Mouse (Mus musculus): ENCODE measurements around the gene Gpr55. TPM values are rescaled to one million over a fixed set of nuclear protein-coding genes. Genes with fewer than 3 reads are reported as not detected.

Gpr55 gene
- polyA plus RNA-seq, 1 experiment = 2.1 TPM

DNA sequence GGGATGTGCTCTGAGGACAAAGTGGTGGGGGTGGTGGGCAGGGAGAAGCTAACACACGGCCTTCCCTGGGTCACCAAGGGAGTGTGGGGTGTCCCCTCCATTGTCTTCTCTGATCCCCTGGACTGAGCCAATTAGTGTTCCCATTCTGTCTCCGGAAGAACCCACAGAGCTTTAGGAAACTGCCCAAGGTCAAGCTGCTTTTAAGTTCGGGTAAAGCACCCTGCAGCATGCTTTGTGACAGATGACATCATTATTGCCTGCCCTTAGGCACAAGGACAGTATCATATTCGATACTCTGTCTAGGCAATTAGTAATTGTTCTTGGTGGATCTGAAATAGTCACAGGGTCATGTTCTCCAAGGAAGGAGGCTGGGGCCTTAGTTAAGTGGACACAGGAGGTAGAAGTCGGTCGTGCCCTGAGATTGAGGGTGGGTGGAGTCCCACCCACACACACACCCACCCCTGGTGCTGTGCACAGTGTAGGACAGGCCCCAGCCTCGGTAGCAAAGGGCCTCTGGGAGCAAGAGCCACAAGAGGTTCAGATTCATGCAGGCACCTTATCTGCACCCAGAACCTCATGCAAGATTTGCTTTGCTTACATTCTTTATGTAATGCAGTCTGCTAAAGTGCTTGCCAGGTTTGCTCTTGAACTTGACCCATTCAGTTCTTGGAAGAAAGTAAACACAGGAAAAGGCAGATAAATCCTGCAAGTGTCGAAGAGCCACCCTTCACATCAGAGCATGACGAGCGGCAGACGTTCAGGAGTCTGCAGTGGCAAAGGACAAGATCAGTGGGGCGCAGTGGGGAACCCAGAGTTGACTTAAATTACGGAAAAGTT lies 51.8 kb downstream of the Gpr55 start:
- H3K4me3 ChIP-seq (ENCODE audit: extremely low read depth, insufficient read depth, insufficient read length) = no peak overlapping the region
- no peak for DNase-seq (ENCODE audit: low read depth in 1 of 2, low spot score in 2 of 2)
- no peak overlapping the region for H3K27ac ChIP-seq (ENCODE audit: insufficient read depth, low read length)
- no peaks in the 10 kb centered on the region for H3K27me3 ChIP-seq (ENCODE audit: control insufficient read depth, insufficient read depth, low read length)
- H3K36me3 ChIP-seq (ENCODE audit: control insufficient read depth, insufficient read depth, low read length) = peaks cover 7% of the 10 kb centered on the region
- H3K4me1 ChIP-seq (ENCODE audit: control insufficient read depth, insufficient read depth, insufficient read length) = no peaks in the 10 kb centered on the region
- WGBS = 81% methylated on average over 13 of the region's 13 CpGs
- TF ChIP-seq CTCF (IDR thresholded peaks at IDR 0.05; ENCODE audit: extremely low read depth, insufficient read depth, insufficient read length, insufficient replicate concordance) = no peak
- no peak for TF ChIP-seq POLR2A (IDR thresholded peaks at IDR 0.05; ENCODE audit: low read depth, low read length)

DNA sequence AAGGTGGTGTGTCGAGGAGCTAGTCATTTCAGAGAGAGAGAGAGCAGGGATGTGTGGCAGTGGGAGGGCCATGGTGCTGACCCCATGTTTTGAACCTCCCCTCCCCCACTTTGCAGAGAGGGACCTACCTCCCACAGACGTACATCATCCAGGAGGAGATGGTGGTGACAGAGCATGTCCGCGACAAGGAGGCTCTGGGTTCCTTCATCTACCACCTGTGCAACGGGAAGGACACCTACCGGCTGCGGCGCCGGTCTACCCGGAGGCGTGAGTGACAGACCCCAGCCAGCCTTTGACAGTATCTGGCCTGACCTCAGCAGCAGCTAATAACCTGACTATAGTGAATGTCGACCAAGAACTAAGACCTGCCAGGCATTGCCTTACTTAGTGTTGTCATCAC lies 53.9 kb downstream of the Gpr55 start:
- 92% methylated on average over 12 of the region's 12 CpGs for WGBS
- Histone ChIP-seq H3K4me1 (ENCODE audit: control insufficient read depth, insufficient read depth, insufficient read length) (no peaks in the 10 kb centered on the region), H3K27ac (ENCODE audit: insufficient read depth, low read length) (no peak overlapping the region), H3K36me3 (ENCODE audit: control insufficient read depth, insufficient read depth, low read length) (peaks cover 8% of the 10 kb centered on the region), H3K27me3 (ENCODE audit: control insufficient read depth, insufficient read depth, low read length) (no peaks in the 10 kb centered on the region), H3K4me3 (ENCODE audit: extremely low read depth, insufficient read depth, insufficient read length) (no peak overlapping the region)
- no peak for DNase-seq (ENCODE audit: low read depth in 1 of 2, low spot score in 2 of 2)
- TF ChIP-seq POLR2A (IDR thresholded peaks at IDR 0.05; ENCODE audit: low read depth, low read length) (no peak), CTCF (IDR thresholded peaks at IDR 0.05; ENCODE audit: extremely low read depth, insufficient read depth, insufficient read length, insufficient replicate concordance) (no peak)

DNA sequence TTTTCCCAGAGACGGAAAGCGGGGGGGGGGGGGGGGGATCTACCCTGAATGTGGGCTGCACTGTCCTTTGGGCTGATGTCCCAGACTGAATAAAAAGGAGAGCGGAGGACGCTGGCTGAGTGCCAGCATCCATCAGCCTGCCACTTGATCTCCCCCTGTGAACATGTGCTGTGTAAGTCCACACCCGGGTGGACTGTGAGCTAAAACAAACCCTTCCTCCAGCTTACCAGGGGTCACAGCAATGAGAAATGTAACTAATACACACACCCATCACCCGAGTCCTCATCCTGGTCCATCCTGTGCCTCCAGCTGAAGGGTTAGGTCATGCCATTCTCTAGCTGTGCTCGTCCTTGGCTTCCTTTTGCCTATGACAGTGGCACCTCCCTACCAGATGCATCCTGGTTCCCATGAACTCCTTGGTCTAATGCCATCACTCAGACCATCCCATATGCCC lies 58.7 kb downstream of the Gpr55 start:
- H3K4me3 ChIP-seq (ENCODE audit: extremely low read depth, insufficient read depth, insufficient read length) = no peak overlapping the region
- no peak overlapping the region for H3K27ac ChIP-seq (ENCODE audit: insufficient read depth, low read length)
- TF ChIP-seq CTCF (IDR thresholded peaks at IDR 0.05; ENCODE audit: extremely low read depth, insufficient read depth, insufficient read length, insufficient replicate concordance) = no peak
- peaks cover 3% of the 10 kb centered on the region; the same call in 1 of the 2 replicates for H3K4me1 ChIP-seq (ENCODE audit: control insufficient read depth, insufficient read depth, insufficient read length)
- peaks cover 6% of the 10 kb centered on the region for H3K36me3 ChIP-seq (ENCODE audit: control insufficient read depth, insufficient read depth, low read length)
- no peaks in the 10 kb centered on the region for H3K27me3 ChIP-seq (ENCODE audit: control insufficient read depth, insufficient read depth, low read length)
- DNase-seq (ENCODE audit: low read depth in 1 of 2, low spot score in 2 of 2) = no peak
- 83% methylated on average over 7 of the region's 7 CpGs for WGBS

DNA sequence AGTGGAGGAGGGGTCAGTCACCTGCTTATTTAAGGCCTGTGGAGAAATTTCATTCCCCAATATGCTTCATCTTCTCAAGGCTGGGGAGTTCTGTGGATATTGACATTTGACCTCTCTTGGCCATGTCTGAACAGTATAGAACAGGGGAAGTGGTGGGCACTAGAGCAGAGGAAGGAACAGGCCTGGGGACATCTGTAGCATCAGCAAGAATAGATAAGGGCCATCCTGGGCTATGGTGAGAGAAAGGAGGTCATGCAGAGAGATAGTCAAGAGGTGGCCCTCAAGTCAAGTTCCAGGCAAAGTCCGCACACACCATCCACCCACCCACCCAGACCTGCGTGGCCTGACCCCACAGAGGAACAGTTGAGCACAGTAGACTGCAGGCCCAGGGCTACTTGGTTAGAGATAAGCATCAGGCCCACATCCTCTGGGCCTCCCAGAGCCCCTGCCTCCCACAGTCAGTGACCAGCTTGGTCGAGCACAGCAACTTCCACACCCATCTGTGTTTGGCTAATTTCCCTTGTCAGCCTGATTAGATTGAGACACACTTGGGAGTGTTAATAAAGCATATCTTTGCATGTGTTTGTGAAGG lies 59.2 kb downstream of the Gpr55 start:
- Histone ChIP-seq H3K4me1 (ENCODE audit: control insufficient read depth, insufficient read depth, insufficient read length) (peaks cover 6% of the 10 kb centered on the region; the same call in 1 of the 2 replicates), H3K36me3 (ENCODE audit: control insufficient read depth, insufficient read depth, low read length) (peaks cover 4% of the 10 kb centered on the region), H3K27ac (ENCODE audit: insufficient read depth, low read length) (no peak overlapping the region), H3K4me3 (ENCODE audit: extremely low read depth, insufficient read depth, insufficient read length) (no peak overlapping the region), H3K27me3 (ENCODE audit: control insufficient read depth, insufficient read depth, low read length) (no peaks in the 10 kb centered on the region)
- TF ChIP-seq POLR2A (IDR thresholded peaks at IDR 0.05; ENCODE audit: low read depth, low read length) (no peak), CTCF (IDR thresholded peaks at IDR 0.05; ENCODE audit: extremely low read depth, insufficient read depth, insufficient read length, insufficient replicate concordance) (no peak)
- 76% methylated on average over 3 of the region's 3 CpGs for WGBS
- no peak for DNase-seq (ENCODE audit: low read depth in 1 of 2, low spot score in 2 of 2)

GRCm38 (mm10) chr1:85900521-85901333 lies 60.1 kb downstream of the Gpr55 start:
- H3K4me3 ChIP-seq (ENCODE audit: extremely low read depth, insufficient read depth, insufficient read length) = no peak overlapping the region
- H3K27me3 ChIP-seq (ENCODE audit: control insufficient read depth, insufficient read depth, low read length) = no peaks in the 10 kb centered on the region
- DNase-seq (ENCODE audit: low read depth in 1 of 2, low spot score in 2 of 2) = no peak
- no peak overlapping the region for H3K27ac ChIP-seq (ENCODE audit: insufficient read depth, low read length)
- TF ChIP-seq POLR2A (IDR thresholded peaks at IDR 0.05; ENCODE audit: low read depth, low read length) (no peak), CTCF (IDR thresholded peaks at IDR 0.05; ENCODE audit: extremely low read depth, insufficient read depth, insufficient read length, insufficient replicate concordance) (no peak)
- peaks cover 6% of the 10 kb centered on the region; the same call in 1 of the 2 replicates for H3K4me1 ChIP-seq (ENCODE audit: control insufficient read depth, insufficient read depth, insufficient read length)
- peaks cover 3% of the 10 kb centered on the region; the same call in 1 of the 2 replicates for H3K36me3 ChIP-seq (ENCODE audit: control insufficient read depth, insufficient read depth, low read length)
- WGBS = 74% methylated on average over 7 of the region's 7 CpGs

- Histone ChIP-seq H3K4me3 (ENCODE audit: extremely low read depth, insufficient read depth, insufficient read length) (no peak overlapping the region), H3K27me3 (ENCODE audit: control insufficient read depth, insufficient read depth, low read length) (no peaks in the 10 kb centered on the region), H3K36me3 (ENCODE audit: control insufficient read depth, insufficient read depth, low read length) (0 out of 2 replicates have a peak, but pooled peaks cover 1% of the 10 kb centered on the region), H3K27ac (ENCODE audit: insufficient read depth, low read length) (no peak overlapping the region), H3K4me1 (ENCODE audit: control insufficient read depth, insufficient read depth, insufficient read length) (peaks cover 6% of the 10 kb centered on the region; the same call in 1 of the 2 replicates)
- TF ChIP-seq CTCF (IDR thresholded peaks at IDR 0.05; ENCODE audit: extremely low read depth, insufficient read depth, insufficient read length, insufficient replicate concordance) (no peak), POLR2A (IDR thresholded peaks at IDR 0.05; ENCODE audit: low read depth, low read length) (no peak)
- no peak for DNase-seq (ENCODE audit: low read depth in 1 of 2, low spot score in 2 of 2)
Observed at GRCm38 (mm10) chr1:85899388-85899761, 61.4 kb downstream of the Gpr55 start.

Measured in spleen, adult 2 months (tissue).